Mouse (Mus musculus): ENCODE data around the gene Mns1. TPM values are rescaled to one million over a fixed set of nuclear protein-coding genes. Genes with fewer than 3 reads are reported as not detected.
"Not testable (repeated sequence)": the region's sequence is repeated elsewhere in the genome, so short reads cannot be mapped to it uniquely, and the experiment has no call there.

The Mns1 gene
- 19.2 and 19.9 TPM in 2 replicates for polyA plus RNA-seq (2016; fragmentation: Nextera tagmentation; extraction: Ambion mirVana)

- Histone ChIP-seq H3K4me1 (replicated peaks) (peaks cover 16% of the 10 kb centered on the region), H3K4me2 (peak within 1 kb of the TSS; percentile 90), H3K27me3 (replicated peaks) (no peaks in the 10 kb centered on the region), H3K36me3 (no peaks in the 10 kb centered on the region), H3K4me3 (peak within 1 kb of the TSS; percentile 57), H3K27ac (ENCODE audit: poor library complexity, severe bottlenecking) (peak within 1 kb of the TSS; percentile 30; the same call in 1 of the 2 replicates), H3K9ac (peak within 1 kb of the TSS; percentile 70), H3K9me3 (replicated peaks) (no peaks in the 10 kb centered on the region)
- peak; percentile 97 for ATAC-seq (ENCODE audit: insufficient number of reproducible peaks, low FRiP score)
- 1% methylated on average over 43 of the region's 43 CpGs for WGBS
Observed at GRCm38 (mm10) chr9:72437822-72438701, at the start of gene Mns1. Mns1 (plus strand) TSS chr9:72438011.

GRCm38 (mm10) chr9:72388934-72389333, 48.9 kb upstream of the Mns1 start:
- H3K4me3 ChIP-seq: no peak overlapping the region
- no peak overlapping the region for H3K27ac ChIP-seq (ENCODE audit: poor library complexity, severe bottlenecking)
- H3K9me3 ChIP-seq (replicated peaks): no peaks in the 10 kb centered on the region
- H3K9ac ChIP-seq: no peak overlapping the region
- no peaks in the 10 kb centered on the region for H3K36me3 ChIP-seq
- ATAC-seq (ENCODE audit: insufficient number of reproducible peaks, low FRiP score): no peak
- H3K4me2 ChIP-seq: no peak overlapping the region
- 82% methylated on average over 4 of the region's 4 CpGs for WGBS
- H3K27me3 ChIP-seq (replicated peaks): no peaks in the 10 kb centered on the region
- H3K4me1 ChIP-seq (replicated peaks): no peaks in the 10 kb centered on the region

GRCm38 (mm10) chr9:72389431-72390002, 48.3 kb upstream of the Mns1 start:
- Histone ChIP-seq H3K27ac (ENCODE audit: poor library complexity, severe bottlenecking) (no peak overlapping the region), H3K27me3 (replicated peaks) (no peaks in the 10 kb centered on the region), H3K36me3 (no peaks in the 10 kb centered on the region), H3K9ac (no peak overlapping the region), H3K4me3 (no peak overlapping the region), H3K9me3 (replicated peaks) (no peaks in the 10 kb centered on the region), H3K4me2 (no peak overlapping the region), H3K4me1 (replicated peaks) (no peaks in the 10 kb centered on the region)
- ATAC-seq (ENCODE audit: insufficient number of reproducible peaks, low FRiP score): no peak
- 72% methylated on average over 14 of the region's 14 CpGs for WGBS

GRCm38 (mm10) chr9:72390321-72391077, 47.3 kb upstream of the Mns1 start:
- Histone ChIP-seq H3K27ac (ENCODE audit: poor library complexity, severe bottlenecking) (no peak overlapping the region), H3K4me2 (no peak overlapping the region), H3K36me3 (no peaks in the 10 kb centered on the region), H3K9ac (no peak overlapping the region), H3K27me3 (replicated peaks) (no peaks in the 10 kb centered on the region), H3K9me3 (replicated peaks) (no peaks in the 10 kb centered on the region), H3K4me3 (no peak overlapping the region), H3K4me1 (replicated peaks) (no peaks in the 10 kb centered on the region)
- WGBS: 77% methylated on average over 12 of the region's 12 CpGs
- no peak for ATAC-seq (ENCODE audit: insufficient number of reproducible peaks, low FRiP score)

- 71% methylated on average over 7 of the region's 7 CpGs for WGBS
- H3K9ac ChIP-seq: no peak overlapping the region
- ATAC-seq (ENCODE audit: insufficient number of reproducible peaks, low FRiP score): no peak
Observed at GRCm38 (mm10) chr9:72392686-72393085, 45.1 kb upstream of the Mns1 start.

GRCm38 (mm10) chr9:72393238-72393637, 44.6 kb upstream of the Mns1 start:
- H3K4me1 ChIP-seq (replicated peaks): peaks cover 5% of the 10 kb centered on the region; the same call in 1 of the 2 replicates
- no peaks in the 10 kb centered on the region for H3K27me3 ChIP-seq (replicated peaks)
- WGBS: 79% methylated on average over 15 of the region's 15 CpGs
- H3K4me2 ChIP-seq: no peak overlapping the region
- no peak overlapping the region for H3K27ac ChIP-seq (ENCODE audit: poor library complexity, severe bottlenecking)
- no peak overlapping the region for H3K4me3 ChIP-seq
- no peak overlapping the region for H3K9ac ChIP-seq
- no peaks in the 10 kb centered on the region for H3K36me3 ChIP-seq
- H3K9me3 ChIP-seq (replicated peaks): no peaks in the 10 kb centered on the region
- ATAC-seq (ENCODE audit: insufficient number of reproducible peaks, low FRiP score): no peak

More at GRCm38 (mm10) chr9:72392686-72393085, 45.1 kb upstream of the Mns1 start:
- no peak overlapping the region for H3K27ac ChIP-seq (ENCODE audit: poor library complexity, severe bottlenecking)
- no peak overlapping the region for H3K4me2 ChIP-seq
- no peaks in the 10 kb centered on the region for H3K27me3 ChIP-seq (replicated peaks)
- H3K4me1 ChIP-seq (replicated peaks): peaks cover 5% of the 10 kb centered on the region; the same call in 1 of the 2 replicates
- H3K9me3 ChIP-seq (replicated peaks): no peaks in the 10 kb centered on the region
- H3K4me3 ChIP-seq: no peak overlapping the region
- H3K36me3 ChIP-seq: no peaks in the 10 kb centered on the region

GRCm38 (mm10) chr9:72393869-72394341, 43.9 kb upstream of the Mns1 start:
- Histone ChIP-seq H3K4me1 (replicated peaks) (peaks cover 5% of the 10 kb centered on the region; the same call in 1 of the 2 replicates), H3K4me2 (peak overlapping the region; percentile 20; the same call in 1 of the 2 replicates), H3K27ac (ENCODE audit: poor library complexity, severe bottlenecking) (no peak overlapping the region), H3K4me3 (no peak overlapping the region), H3K9me3 (replicated peaks) (no peaks in the 10 kb centered on the region; the same call in 1 of the 2 replicates), H3K27me3 (replicated peaks) (no peaks in the 10 kb centered on the region), H3K36me3 (no peaks in the 10 kb centered on the region), H3K9ac (no peak overlapping the region)
- no peak for ATAC-seq (ENCODE audit: insufficient number of reproducible peaks, low FRiP score)
- 55% methylated on average over 8 of the region's 8 CpGs for WGBS

- H3K4me2 ChIP-seq: no peak overlapping the region
- H3K4me3 ChIP-seq: no peak overlapping the region
- H3K27me3 ChIP-seq (replicated peaks): 0 out of 2 replicates have a peak, but pooled peaks cover 2% of the 10 kb centered on the region
- no peak overlapping the region for H3K9ac ChIP-seq
- H3K9me3 ChIP-seq (replicated peaks): no peaks in the 10 kb centered on the region; the same call in 1 of the 2 replicates
- 53% methylated on average over 4 of the region's 4 CpGs for WGBS
- H3K4me1 ChIP-seq (replicated peaks): peaks cover 5% of the 10 kb centered on the region; the same call in 1 of the 2 replicates
- no peaks in the 10 kb centered on the region for H3K36me3 ChIP-seq
- no peak for ATAC-seq (ENCODE audit: insufficient number of reproducible peaks, low FRiP score)
- H3K27ac ChIP-seq (ENCODE audit: poor library complexity, severe bottlenecking): no peak overlapping the region
Observed at GRCm38 (mm10) chr9:72400121-72400520, 37.7 kb upstream of the Mns1 start.

GRCm38 (mm10) chr9:72401769-72402168, 36.0 kb upstream of the Mns1 start:
- H3K4me2 ChIP-seq; ATAC-seq (ENCODE audit: insufficient number of reproducible peaks, low FRiP score); H3K27ac ChIP-seq (ENCODE audit: poor library complexity, severe bottlenecking); H3K4me3 ChIP-seq; H3K9me3 ChIP-seq (replicated peaks); H3K36me3 ChIP-seq; H3K27me3 ChIP-seq (replicated peaks); H3K4me1 ChIP-seq (replicated peaks); H3K9ac ChIP-seq: not testable (repeated sequence)
- 62% methylated on average over 4 of the region's 4 CpGs for WGBS

- H3K9me3 ChIP-seq (replicated peaks): no peaks in the 10 kb centered on the region; the same call in 1 of the 2 replicates
- ATAC-seq (ENCODE audit: insufficient number of reproducible peaks, low FRiP score): no peak
- 0 out of 2 replicates have a peak, but pooled peaks cover 2% of the 10 kb centered on the region for H3K27me3 ChIP-seq (replicated peaks)
- no peak overlapping the region for H3K27ac ChIP-seq (ENCODE audit: poor library complexity, severe bottlenecking)
- no peak overlapping the region for H3K4me2 ChIP-seq
- no peak overlapping the region for H3K4me3 ChIP-seq
- H3K36me3 ChIP-seq: no peaks in the 10 kb centered on the region
- WGBS: 66% methylated on average over 6 of the region's 6 CpGs
- H3K4me1 ChIP-seq (replicated peaks): peaks cover 3% of the 10 kb centered on the region; the same call in 1 of the 2 replicates
- H3K9ac ChIP-seq: no peak overlapping the region
Observed at GRCm38 (mm10) chr9:72403421-72403820, 34.4 kb upstream of the Mns1 start.

Data from heart, embryonic 12.5 days (tissue).